Mouse (Mus musculus) megakaryocyte, embryonic 14.5 days (primary cell): ENCODE results near the gene Rere.

Experiments
- FLI1 ChIP-seq: IDR thresholded peaks from 2 replicates; pipeline ENCODE4 v1.6.1; 2012; ENCODE audit warnings: low read length, inconsistent platforms, mixed read lengths
- GATA1 ChIP-seq: IDR thresholded peaks from 3 replicates; pipeline ENCODE4 v1.6.1; 2012; ENCODE audit warnings: mixed read lengths, low read length, inconsistent platforms, borderline replicate concordance

GRCm38 (mm10) chr4:150396826-150397620 lies 115.6 kb downstream of the Rere start:
- TF ChIP-seq GATA1 = no peak
- TF ChIP-seq FLI1 = no peak
